Mouse (Mus musculus): ENCODE results near the gene Sept9. TPM values are rescaled to one million over a fixed set of nuclear protein-coding genes. Genes with fewer than 3 reads are reported as not detected.

Sept9 gene
- polyA plus RNA-seq, 1 experiment, result 253 TPM

- H3K36me3 ChIP-seq (ENCODE audit: control insufficient read depth, insufficient read depth), result no peaks in the 10 kb centered on the region
- H3K27me3 ChIP-seq (ENCODE audit: control insufficient read depth, insufficient read depth, insufficient read length), result no peaks in the 10 kb centered on the region
- TF ChIP-seq MYOD1 (IDR thresholded peaks at IDR 0.05; ENCODE audit: control insufficient read depth in 1 of 3, insufficient read length in 2 of 3, low read depth in 2 of 3) (no peak), MAX (IDR thresholded peaks at IDR 0.05; ENCODE audit: low read depth) (no peak), TCF12 (IDR thresholded peaks at IDR 0.05; ENCODE audit: insufficient read depth, poor library complexity, severe bottlenecking) (no peak), SRF (IDR thresholded peaks at IDR 0.05; ENCODE audit: control insufficient read depth, insufficient read length, low read depth) (no peak), USF1 (IDR thresholded peaks at IDR 0.05; ENCODE audit: low read depth) (no peak), POLR2A (IDR thresholded peaks at IDR 0.05; ENCODE audit: insufficient read length, low read depth) (no peak), CEBPB (IDR thresholded peaks at IDR 0.05; ENCODE audit: insufficient read depth, poor library complexity, severe bottlenecking) (no peak), E2F4 (IDR thresholded peaks at IDR 0.05; ENCODE audit: insufficient read depth) (no peak), REST (IDR thresholded peaks at IDR 0.05; ENCODE audit: insufficient read depth, insufficient read length) (no peak), POLR2AphosphoS2 (IDR thresholded peaks at IDR 0.05; ENCODE audit: insufficient read length, low read depth) (no peak), TCF3 (IDR thresholded peaks at IDR 0.05; ENCODE audit: insufficient read length, low read depth) (no peak), MYOG (IDR thresholded peaks at IDR 0.05; ENCODE audit: control insufficient read depth in 1 of 3, insufficient read depth in 1 of 3, insufficient read length in 2 of 3, low read depth in 2 of 3) (no peak)
- peak overlapping the region; percentile 80 for H3K4me2 ChIP-seq (ENCODE audit: low read depth)
- no peak overlapping the region for H3ac ChIP-seq (ENCODE audit: control insufficient read depth, insufficient read length)
- H3K4me3 ChIP-seq, result no peak overlapping the region
- H3K79me2 ChIP-seq (ENCODE audit: control insufficient read depth, insufficient read depth), result peaks cover 75% of the 10 kb centered on the region
These were observed 121.0 kb downstream of the Sept9 start for GRCm38 (mm10) chr11:117320482-117320881.

GRCm38 (mm10) chr11:117321311-117321971 is 122.0 kb downstream of the Sept9 start:
- Histone ChIP-seq H3K4me3 (no peak overlapping the region), H3K79me2 (ENCODE audit: control insufficient read depth, insufficient read depth) (peaks cover 76% of the 10 kb centered on the region), H3K27me3 (ENCODE audit: control insufficient read depth, insufficient read depth, insufficient read length) (no peaks in the 10 kb centered on the region), H3K36me3 (ENCODE audit: control insufficient read depth, insufficient read depth) (no peaks in the 10 kb centered on the region), H3ac (ENCODE audit: control insufficient read depth, insufficient read length) (no peak overlapping the region), H3K4me2 (ENCODE audit: low read depth) (no peak overlapping the region)
- TF ChIP-seq MYOD1 (IDR thresholded peaks at IDR 0.05; ENCODE audit: control insufficient read depth in 1 of 3, insufficient read length in 2 of 3, low read depth in 2 of 3) (no peak), MYOG (IDR thresholded peaks at IDR 0.05; ENCODE audit: control insufficient read depth in 1 of 3, insufficient read depth in 1 of 3, insufficient read length in 2 of 3, low read depth in 2 of 3) (no peak), TCF3 (IDR thresholded peaks at IDR 0.05; ENCODE audit: insufficient read length, low read depth) (no peak), REST (IDR thresholded peaks at IDR 0.05; ENCODE audit: insufficient read depth, insufficient read length) (no peak), CEBPB (IDR thresholded peaks at IDR 0.05; ENCODE audit: insufficient read depth, poor library complexity, severe bottlenecking) (no peak), POLR2A (IDR thresholded peaks at IDR 0.05; ENCODE audit: insufficient read length, low read depth) (no peak), TCF12 (IDR thresholded peaks at IDR 0.05; ENCODE audit: insufficient read depth, poor library complexity, severe bottlenecking) (no peak), E2F4 (IDR thresholded peaks at IDR 0.05; ENCODE audit: insufficient read depth) (no peak), SRF (IDR thresholded peaks at IDR 0.05; ENCODE audit: control insufficient read depth, insufficient read length, low read depth) (no peak), POLR2AphosphoS2 (IDR thresholded peaks at IDR 0.05; ENCODE audit: insufficient read length, low read depth) (no peak), USF1 (IDR thresholded peaks at IDR 0.05; ENCODE audit: low read depth) (no peak)

DNA sequence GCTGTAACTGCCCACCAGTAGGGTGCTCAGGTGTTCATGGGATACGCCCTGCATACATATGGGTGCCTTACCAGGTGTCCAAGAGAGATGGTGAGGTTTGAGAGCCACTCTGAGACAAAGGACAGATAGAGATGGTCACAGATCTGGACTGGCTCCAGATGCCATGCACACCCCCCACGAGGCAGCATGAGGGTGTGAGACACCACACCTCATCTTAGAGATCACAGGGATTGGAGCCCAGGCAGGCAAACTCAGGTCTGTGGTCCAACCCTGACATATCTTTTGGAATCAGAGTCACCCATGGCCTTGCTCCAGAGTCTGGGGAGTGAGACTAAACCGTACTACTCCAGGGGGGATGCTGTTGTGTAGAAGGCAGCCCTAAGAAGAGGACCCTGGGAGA is 122.8 kb downstream of the Sept9 start:
- H3K27me3 ChIP-seq (ENCODE audit: control insufficient read depth, insufficient read depth, insufficient read length), result no peaks in the 10 kb centered on the region
- TF ChIP-seq POLR2A (IDR thresholded peaks at IDR 0.05; ENCODE audit: insufficient read length, low read depth) (no peak), TCF12 (IDR thresholded peaks at IDR 0.05; ENCODE audit: insufficient read depth, poor library complexity, severe bottlenecking) (no peak), E2F4 (IDR thresholded peaks at IDR 0.05; ENCODE audit: insufficient read depth) (no peak), CEBPB (IDR thresholded peaks at IDR 0.05; ENCODE audit: insufficient read depth, poor library complexity, severe bottlenecking) (no peak), REST (IDR thresholded peaks at IDR 0.05; ENCODE audit: insufficient read depth, insufficient read length) (no peak), USF1 (IDR thresholded peaks at IDR 0.05; ENCODE audit: low read depth) (no peak), MYOD1 (IDR thresholded peaks at IDR 0.05; ENCODE audit: control insufficient read depth in 1 of 3, insufficient read length in 2 of 3, low read depth in 2 of 3) (no peak), MYOG (IDR thresholded peaks at IDR 0.05; ENCODE audit: control insufficient read depth in 1 of 3, insufficient read depth in 1 of 3, insufficient read length in 2 of 3, low read depth in 2 of 3) (no peak), POLR2AphosphoS2 (IDR thresholded peaks at IDR 0.05; ENCODE audit: insufficient read length, low read depth) (no peak), MAX (IDR thresholded peaks at IDR 0.05; ENCODE audit: low read depth) (no peak), TCF3 (IDR thresholded peaks at IDR 0.05; ENCODE audit: insufficient read length, low read depth) (no peak), SRF (IDR thresholded peaks at IDR 0.05; ENCODE audit: control insufficient read depth, insufficient read length, low read depth) (no peak)
- H3ac ChIP-seq (ENCODE audit: control insufficient read depth, insufficient read length), result no peak overlapping the region

DNA sequence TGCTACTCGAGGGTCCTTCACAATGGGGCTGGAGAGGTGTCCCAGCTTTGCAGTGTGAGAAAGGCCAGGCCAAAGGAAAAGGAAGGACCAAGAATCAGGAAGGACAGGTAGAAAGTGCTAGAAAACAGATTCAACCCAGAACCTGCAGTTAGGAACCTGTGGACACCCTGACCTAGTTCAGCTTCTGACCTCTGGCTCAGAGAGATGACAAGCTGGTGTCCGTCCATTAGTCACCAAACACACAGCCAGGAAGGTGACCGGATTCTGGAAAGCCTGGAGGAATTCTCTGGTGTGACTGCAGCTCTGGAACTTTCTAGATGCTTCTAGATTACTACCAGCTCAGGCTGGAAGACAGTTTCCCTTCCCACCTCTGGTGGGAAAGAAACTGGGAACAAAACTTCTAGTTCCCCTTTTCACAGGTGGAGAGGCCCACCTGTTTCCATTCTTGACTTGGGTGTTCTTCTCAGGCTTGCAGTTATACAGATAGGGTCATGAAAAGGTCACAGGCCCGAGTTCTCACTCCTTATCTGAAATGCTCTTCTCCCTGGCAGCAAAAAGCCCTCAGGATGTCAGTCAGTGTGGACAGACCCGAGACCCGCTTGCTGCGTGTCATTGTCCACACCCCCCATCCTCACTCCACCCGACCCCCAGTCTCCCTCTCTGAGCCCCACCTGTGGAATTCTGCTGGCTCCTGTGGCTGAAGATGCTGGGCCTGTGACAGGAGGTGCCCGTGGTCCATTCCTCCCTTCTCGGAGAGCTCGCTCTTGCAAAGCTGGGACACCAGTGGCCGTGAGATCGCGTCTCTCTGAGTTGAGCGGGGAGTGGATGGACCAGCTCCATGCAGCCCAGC is 123.5 kb downstream of the Sept9 start:
- Histone ChIP-seq H3K27me3 (ENCODE audit: control insufficient read depth, insufficient read depth, insufficient read length) (no peaks in the 10 kb centered on the region), H3K79me2 (ENCODE audit: control insufficient read depth, insufficient read depth) (peaks cover 79% of the 10 kb centered on the region), H3K4me3 (no peak overlapping the region), H3K4me2 (ENCODE audit: low read depth) (no peak overlapping the region), H3ac (ENCODE audit: control insufficient read depth, insufficient read length) (no peak overlapping the region), H3K36me3 (ENCODE audit: control insufficient read depth, insufficient read depth) (no peaks in the 10 kb centered on the region)
- no peak for TF ChIP-seq MYOG (IDR thresholded peaks at IDR 0.05; ENCODE audit: control insufficient read depth in 1 of 3, insufficient read depth in 1 of 3, insufficient read length in 2 of 3, low read depth in 2 of 3)
- no peak for TF ChIP-seq MYOD1 (IDR thresholded peaks at IDR 0.05; ENCODE audit: control insufficient read depth in 1 of 3, insufficient read length in 2 of 3, low read depth in 2 of 3)
- TF ChIP-seq SRF (IDR thresholded peaks at IDR 0.05; ENCODE audit: control insufficient read depth, insufficient read length, low read depth), result no peak

More for the DNA sequence above, 122.8 kb downstream of the Sept9 start:
- H3K79me2 ChIP-seq (ENCODE audit: control insufficient read depth, insufficient read depth), result peaks cover 76% of the 10 kb centered on the region
- H3K4me3 ChIP-seq, result no peak overlapping the region
- no peaks in the 10 kb centered on the region for H3K36me3 ChIP-seq (ENCODE audit: control insufficient read depth, insufficient read depth)
- no peak overlapping the region for H3K4me2 ChIP-seq (ENCODE audit: low read depth)
